Mouse (Mus musculus) cerebral cortex, adult 2 months (tissue): ENCODE measurements around the gene Ncoa1.

ENCODE experiments used
- WGBS: fragments of 180-500 bp; shearing (Covaris S2); methylation state at CpG from one replicate; pipeline ENCODE4 v1.1.7; 2018; 5-methylcytosine and 5-hydroxymethylcytosine counted together

Gene Ncoa1

GRCm38 (mm10) chr12:4299300-4299699 is 177.7 kb downstream of the Ncoa1 start:
- 87% methylated on average over 3 of the region's 3 CpGs for WGBS

- 93% methylated on average over 4 of the region's 4 CpGs for WGBS
Observed at GRCm38 (mm10) chr12:4298626-4299025, 178.4 kb downstream of the Ncoa1 start.

GRCm38 (mm10) chr12:4295881-4296280 is 181.1 kb downstream of the Ncoa1 start:
- 85% methylated on average over 4 of the region's 4 CpGs for WGBS

- WGBS, result 71% methylated on average over 8 of the region's 8 CpGs
Observed at GRCm38 (mm10) chr12:4295281-4295680, 181.7 kb downstream of the Ncoa1 start.

GRCm38 (mm10) chr12:4293813-4294212 is 183.2 kb downstream of the Ncoa1 start:
- WGBS, result 65% methylated on average over 6 of the region's 6 CpGs

GRCm38 (mm10) chr12:4285186-4285585 is 191.8 kb downstream of the Ncoa1 start:
- WGBS, result 15% methylated on average over 3 of the region's 3 CpGs

GRCm38 (mm10) chr12:4279878-4280277 is 197.1 kb downstream of the Ncoa1 start:
- 86% methylated on average over 3 of the region's 3 CpGs for WGBS

- 93% methylated on average over 3 of the region's 3 CpGs for WGBS
Observed at GRCm38 (mm10) chr12:4278978-4279755, 197.8 kb downstream of the Ncoa1 start.

GRCm38 (mm10) chr12:4271078-4271477 is 205.9 kb downstream of the Ncoa1 start:
- WGBS, result 24% methylated on average over 6 of the region's 6 CpGs

- 90% methylated on average over 4 of the region's 4 CpGs for WGBS
Observed at GRCm38 (mm10) chr12:4267765-4268164, 209.2 kb downstream of the Ncoa1 start.

- 72% methylated on average over 16 of the region's 16 CpGs for WGBS
Observed at GRCm38 (mm10) chr12:4252742-4253655, 224.0 kb downstream of the Ncoa1 start.

GRCm38 (mm10) chr12:4249786-4250185 is 227.2 kb downstream of the Ncoa1 start:
- WGBS, result 72% methylated on average over 6 of the region's 6 CpGs

- WGBS, result 89% methylated on average over 10 of the region's 10 CpGs
Observed at GRCm38 (mm10) chr12:4245742-4246141, 231.2 kb downstream of the Ncoa1 start.

- 66% methylated on average over 2 of the region's 2 CpGs for whole genome bisulfite sequencing
Observed at GRCm38 (mm10) chr12:4243805-4244204, 233.2 kb downstream of the Ncoa1 start.

- WGBS, result 68% methylated on average over 8 of the region's 8 CpGs
Observed at GRCm38 (mm10) chr12:4240281-4240680, 236.7 kb downstream of the Ncoa1 start.

GRCm38 (mm10) chr12:4237481-4237880 is 239.5 kb downstream of the Ncoa1 start:
- WGBS, result 93% methylated on average over 15 of the region's 15 CpGs

GRCm38 (mm10) chr12:4233572-4234508 is 243.1 kb downstream of the Ncoa1 start, which contains the start of the genes Ptrhd1 and Cenpo:
TSS of gene Ptrhd1 (plus strand) at chr12:4234027.
TSS of gene Cenpo (minus strand) at chr12:4234294.
- WGBS, result under 1% methylated on average over 50 of the region's 50 CpGs

- WGBS, result 35% methylated on average over 4 of the region's 4 CpGs
Observed at GRCm38 (mm10) chr12:4232777-4233176, 244.2 kb downstream of the Ncoa1 start.

GRCm38 (mm10) chr12:4230156-4230555 is 246.8 kb downstream of the Ncoa1 start:
- WGBS, result 94% methylated on average over 7 of the region's 7 CpGs

- WGBS, result 66% methylated on average over 8 of the region's 8 CpGs
Observed at GRCm38 (mm10) chr12:4212908-4213307, 264.1 kb downstream of the Ncoa1 start.

- WGBS, result 81% methylated on average over 9 of the region's 9 CpGs
Observed at GRCm38 (mm10) chr12:4211174-4211573, 265.8 kb downstream of the Ncoa1 start.
